Mouse (Mus musculus) lung, embryonic 16.5 days (tissue): ENCODE results near the gene Col5a1. TPM values are rescaled to one million over a fixed set of nuclear protein-coding genes. Genes with fewer than 3 reads are reported as not detected.

Experiments used
- ATAC-seq: fragments of 200-750 bp; cut with Nextera tagmentation; 2 replicates; pipeline ENCODE4 v1.8.0; 2017; ENCODE audit warnings: low read depth, mild to moderate bottlenecking, moderate library complexity
- H3K27ac ChIP-seq: fragments of 300-500 bp; sonication (generic); 2 replicates; pipeline ENCODE4 v1.5.1; 2014; ENCODE audit warnings: mild to moderate bottlenecking, control low read depth, low read length
- H3K27me3 ChIP-seq: fragments of 300-500 bp; sonication (generic); 2 replicates; pipeline ENCODE4 v1.6.1; 2014; ENCODE audit warnings: low read depth, low read length, mixed read lengths; ENCODE audit not compliant: control insufficient read depth, insufficient read depth
- H3K36me3 ChIP-seq: fragments of 300-500 bp; sonication (generic); 2 replicates; pipeline ENCODE4 v1.6.1; 2014; ENCODE audit warnings: low read length; ENCODE audit not compliant: control insufficient read depth, insufficient read depth
- H3K4me1 ChIP-seq: fragments of 300-500 bp; sonication (generic); replicated peaks from 2 replicates; pipeline ENCODE4 v1.6.1; 2014; ENCODE audit warnings: low read length, mixed read lengths; ENCODE audit not compliant: control insufficient read depth, insufficient read depth
- H3K4me2 ChIP-seq: fragments of 300-500 bp; sonication (generic); 2 replicates; pipeline ENCODE4 v1.6.1; 2014; ENCODE audit warnings: low read depth, low read length, control low read depth
- H3K4me3 ChIP-seq: fragments of 300-500 bp; sonication (generic); 2 replicates; pipeline ENCODE4 v1.5.1; 2014; ENCODE audit warnings: mild to moderate bottlenecking, low read length, control low read depth
- H3K9ac ChIP-seq: fragments of 300-500 bp; sonication (generic); 2 replicates; pipeline ENCODE4 v1.6.1; 2014; ENCODE audit warnings: low read length, control low read depth
- H3K9me3 ChIP-seq: fragments of 300-500 bp; sonication (generic); 2 replicates; pipeline ENCODE4 v1.6.1; 2016; ENCODE audit warnings: low read length; ENCODE audit not compliant: control insufficient read depth
- WGBS: fragments of 180-500 bp; shearing (Covaris S2); extraction: QIAGEN DNeasy Blood & Tissue Kit; methylation state at CpG from one replicate; pipeline ENCODE4 v1.1.7; 2014; 5-methylcytosine and 5-hydroxymethylcytosine counted together
- polyA plus RNA-seq: library from polyadenylated mRNA; unstranded; fragments of >200 nt; fragmentation: Nextera tagmentation; extraction: Ambion mirVana; gene quantifications from 2 replicates; pipeline ENCODE4 v1.2.1, GENCODE M21; 2015

The Col5a1 gene
- polyA plus RNA-seq, 1 experiment from 2014 or later = 66.2 TPM

DNA sequence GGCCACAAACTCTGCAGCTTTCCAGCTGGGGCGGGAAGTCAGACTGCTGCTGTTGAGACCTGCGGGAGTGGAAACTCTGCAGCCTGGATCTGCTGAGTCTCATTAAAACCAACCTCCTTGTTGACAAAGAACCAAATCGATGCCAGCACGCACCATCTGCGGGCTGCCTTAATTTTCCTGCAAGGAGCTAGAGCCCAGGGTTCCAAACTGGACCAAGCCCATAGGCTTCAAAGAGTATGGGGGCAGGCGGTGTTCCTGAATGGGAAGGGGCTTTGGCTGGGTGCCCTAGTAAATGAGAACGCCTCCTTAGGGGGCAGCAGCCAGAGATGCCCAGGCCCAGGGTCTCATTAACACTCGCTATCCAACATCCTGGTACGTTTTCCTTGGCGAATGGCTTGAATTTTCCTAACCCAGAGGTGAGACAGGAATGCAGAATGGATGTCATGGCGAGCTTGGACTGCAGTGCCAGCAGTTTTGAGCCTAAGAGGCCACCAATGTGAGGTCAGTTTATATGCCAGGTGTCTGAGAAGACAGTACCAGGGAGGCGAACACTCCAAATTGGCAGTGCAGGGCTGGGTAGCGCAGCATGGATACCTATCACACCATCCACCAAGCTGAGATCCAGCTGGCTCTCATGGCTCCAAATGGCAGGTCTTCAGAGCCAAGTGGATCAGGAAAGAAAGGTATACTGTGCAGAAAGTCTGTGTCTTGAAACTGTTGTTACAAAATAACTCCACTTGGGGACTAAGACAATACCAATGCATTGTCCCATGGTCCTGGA, 9.3 kb upstream of the Col5a1 start:
- WGBS = 81% methylated on average over 13 of the region's 13 CpGs

DNA sequence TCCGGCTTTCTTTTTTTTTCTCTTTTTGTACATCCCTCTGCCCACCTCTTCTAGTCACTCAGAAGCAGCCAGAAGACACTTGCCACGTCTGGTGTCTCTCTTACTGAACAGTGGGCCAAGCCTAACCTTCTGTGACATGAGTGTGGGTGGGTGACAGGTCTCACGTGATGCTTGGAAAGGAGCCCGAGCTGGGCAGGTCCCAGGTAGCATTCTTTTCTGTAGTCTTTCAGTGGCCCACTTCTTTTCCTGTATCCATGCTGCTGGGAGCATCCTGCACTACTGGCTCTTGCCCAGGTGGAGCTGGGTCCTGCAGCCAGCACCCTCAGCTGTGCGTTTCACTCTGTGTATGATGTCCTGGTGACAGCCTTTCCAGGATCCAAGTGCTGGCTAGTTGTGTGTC, 8.2 kb upstream of the Col5a1 start:
- H3K27me3 ChIP-seq = no peaks in the 10 kb centered on the region
- H3K9ac ChIP-seq = no peak overlapping the region
- 73% methylated on average over 5 of the region's 5 CpGs for WGBS
- no peak overlapping the region for H3K27ac ChIP-seq
- no peaks in the 10 kb centered on the region for H3K9me3 ChIP-seq
- ATAC-seq = no peak
- peaks cover 10% of the 10 kb centered on the region for H3K4me1 ChIP-seq
- H3K4me3 ChIP-seq = no peak overlapping the region
- no peaks in the 10 kb centered on the region for H3K36me3 ChIP-seq
- no peak overlapping the region for H3K4me2 ChIP-seq

More for the DNA sequence above, 9.3 kb upstream of the Col5a1 start:
- no peak overlapping the region for H3K9ac ChIP-seq
- no peaks in the 10 kb centered on the region for H3K9me3 ChIP-seq
- no peak for ATAC-seq
- no peak overlapping the region for H3K4me3 ChIP-seq
- peaks cover 16% of the 10 kb centered on the region for H3K4me1 ChIP-seq
- H3K4me2 ChIP-seq = no peak overlapping the region
- no peaks in the 10 kb centered on the region for H3K36me3 ChIP-seq
- H3K27ac ChIP-seq = no peak overlapping the region
- no peaks in the 10 kb centered on the region for H3K27me3 ChIP-seq

GRCm38 (mm10) chr2:27883276-27883675, 2.9 kb upstream of the Col5a1 start:
- Histone ChIP-seq H3K4me2 (no peak overlapping the region), H3K27me3 (no peaks in the 10 kb centered on the region), H3K36me3 (no peaks in the 10 kb centered on the region), H3K4me1 (peaks cover 17% of the 10 kb centered on the region), H3K9ac (no peak overlapping the region), H3K27ac (no peak overlapping the region), H3K4me3 (no peak overlapping the region), H3K9me3 (no peaks in the 10 kb centered on the region)
- ATAC-seq = no peak
- WGBS = 71% methylated on average over 7 of the region's 7 CpGs

GRCm38 (mm10) chr2:27885456-27886147, 623 bp upstream of the Col5a1 start:
- H3K4me1 ChIP-seq = peaks cover 26% of the 10 kb centered on the region
- peak overlapping the region; percentile 85 for H3K9ac ChIP-seq
- H3K27ac ChIP-seq = peak overlapping the region; percentile 86
- peak overlapping the region; percentile 70 for H3K4me3 ChIP-seq
- 10% methylated on average over 12 of the region's 12 CpGs for WGBS
- peak overlapping the region; percentile 83 for H3K4me2 ChIP-seq
- peak; percentile 80 for ATAC-seq
- no peaks in the 10 kb centered on the region for H3K27me3 ChIP-seq
- H3K36me3 ChIP-seq = no peaks in the 10 kb centered on the region
- H3K9me3 ChIP-seq = no peaks in the 10 kb centered on the region

- Histone ChIP-seq H3K4me1 (peaks cover 32% of the 10 kb centered on the region), H3K27me3 (no peaks in the 10 kb centered on the region), H3K27ac (peak overlapping the region; percentile 84), H3K9me3 (no peaks in the 10 kb centered on the region), H3K4me2 (peak overlapping the region; percentile 83), H3K9ac (peak overlapping the region; percentile 85), H3K36me3 (no peaks in the 10 kb centered on the region), H3K4me3 (peak overlapping the region; percentile 70)
- peak; percentile 9 for ATAC-seq
- under 1% methylated on average over 59 of the region's 67 CpGs for WGBS
Measured at GRCm38 (mm10) chr2:27886608-27887460, 609 bp downstream of the Col5a1 start.

DNA sequence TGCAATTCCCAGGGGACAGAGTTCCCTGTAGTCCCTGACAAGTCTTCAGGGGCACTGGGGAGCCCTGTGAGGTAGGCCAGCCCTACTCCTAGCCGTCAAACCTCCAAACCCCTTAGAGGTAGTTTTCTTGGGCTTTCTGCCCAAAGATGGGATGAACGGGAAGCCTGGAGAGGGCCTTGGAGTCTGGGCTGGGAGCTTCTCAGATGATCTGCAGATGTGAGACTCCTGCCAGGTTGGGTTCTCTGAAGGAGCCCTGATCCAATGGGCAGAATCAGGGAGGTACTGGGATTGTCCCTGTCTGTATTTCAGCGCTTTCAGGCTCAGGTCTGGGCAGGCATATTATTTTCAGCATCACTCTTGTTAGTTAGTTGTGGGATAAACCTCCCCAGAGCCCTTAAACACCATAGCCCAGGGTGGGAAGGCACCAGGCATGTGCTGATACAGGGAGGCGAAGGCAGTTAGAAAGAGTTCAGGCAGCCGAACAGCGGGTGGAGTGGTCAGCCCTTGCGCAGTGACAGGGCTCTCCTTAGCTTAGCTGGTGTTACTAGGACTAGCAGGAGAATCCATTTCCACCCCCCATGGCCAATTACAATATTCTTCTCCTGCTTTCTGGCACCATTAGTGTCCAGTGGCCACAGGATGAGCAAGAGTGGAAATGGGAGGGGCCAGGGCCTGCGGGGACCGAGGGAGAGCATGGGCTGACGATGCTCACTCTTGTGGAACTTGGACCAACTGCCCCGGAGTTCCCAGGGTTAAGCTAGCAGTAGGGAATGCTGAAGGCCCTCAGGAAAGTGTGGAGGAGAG, 1.4 kb downstream of the Col5a1 start:
- peaks cover 34% of the 10 kb centered on the region for H3K4me1 ChIP-seq
- WGBS = 15% methylated on average over 11 of the region's 11 CpGs

DNA sequence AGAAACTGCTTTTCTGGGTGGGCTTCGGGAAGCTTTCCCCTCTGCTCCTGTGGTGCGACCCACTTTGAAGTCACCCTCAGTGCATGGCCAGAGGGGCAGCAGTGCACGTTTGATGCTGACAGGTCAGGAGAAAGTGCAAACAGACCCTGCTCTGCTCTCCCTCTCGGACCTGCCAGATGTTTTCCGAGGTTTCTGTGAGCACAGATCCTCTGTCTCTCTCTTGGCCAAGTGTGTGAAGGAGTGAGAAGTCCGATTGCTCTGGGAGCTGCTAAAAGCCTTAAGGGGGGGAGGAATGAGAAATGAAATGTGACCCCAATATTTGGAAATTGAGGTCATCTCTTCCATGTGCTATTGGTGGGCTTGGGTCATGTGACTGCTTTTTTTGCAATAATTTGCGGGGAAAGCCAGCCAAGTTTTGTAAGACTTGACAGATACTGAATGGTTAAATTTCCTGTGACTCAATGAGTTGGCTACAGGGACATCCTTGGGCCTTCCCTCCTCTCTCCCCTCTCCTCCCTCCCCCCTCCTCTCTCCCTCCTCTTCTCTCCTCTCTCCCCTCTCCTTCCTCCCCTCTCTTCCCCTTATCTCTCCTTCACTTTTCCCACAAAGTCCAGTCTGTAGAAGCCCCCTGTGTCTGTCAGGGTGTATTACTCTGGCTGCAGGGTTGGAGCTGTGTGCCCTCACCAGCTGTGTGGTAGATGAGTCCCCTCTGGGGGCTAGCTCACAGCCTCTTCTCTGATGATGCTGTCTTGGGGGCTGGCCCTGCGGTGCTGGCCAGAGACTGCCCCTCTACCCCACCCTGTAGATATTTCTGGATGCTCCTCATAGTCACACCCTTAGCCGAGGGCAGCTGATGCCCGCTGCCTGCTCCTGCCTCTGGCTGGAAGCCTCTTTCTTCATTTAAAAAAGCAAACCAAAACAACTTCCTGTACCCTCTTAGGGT, 2.6 kb downstream of the Col5a1 start:
- H3K27me3 ChIP-seq = no peaks in the 10 kb centered on the region

More for the DNA sequence above, 1.4 kb downstream of the Col5a1 start:
- Histone ChIP-seq H3K27me3 (no peaks in the 10 kb centered on the region), H3K9ac (peak overlapping the region; percentile 85), H3K27ac (peak overlapping the region; percentile 84), H3K9me3 (no peaks in the 10 kb centered on the region), H3K4me2 (peak overlapping the region; percentile 83), H3K36me3 (no peaks in the 10 kb centered on the region), H3K4me3 (peak overlapping the region; percentile 70)
- no peak for ATAC-seq

More for the DNA sequence above, 2.6 kb downstream of the Col5a1 start:
- Histone ChIP-seq H3K36me3 (no peaks in the 10 kb centered on the region), H3K4me3 (peak overlapping the region; percentile 70), H3K9me3 (no peaks in the 10 kb centered on the region), H3K4me1 (peaks cover 36% of the 10 kb centered on the region), H3K27ac (peak overlapping the region; percentile 84), H3K4me2 (peak overlapping the region; percentile 83), H3K9ac (peak overlapping the region; percentile 85)
- ATAC-seq = peak; percentile 53
- WGBS = 6% methylated on average over 10 of the region's 10 CpGs
